Mouse (Mus musculus) midbrain, embryonic 13.5 days (tissue): Measurements from ENCODE around the gene Pknox2. TPM values are rescaled to one million over a fixed set of nuclear protein-coding genes. Genes with fewer than 3 reads are reported as not detected.

Experiments
- ATAC-seq: fragments of 200-750 bp; cut with Nextera tagmentation; 2 replicates; pipeline ENCODE4 v1.8.0; 2017; ENCODE audit warnings: mild to moderate bottlenecking, moderate TSS enrichment, moderate library complexity
- H3K27ac ChIP-seq: fragments of 300-500 bp; sonication (generic); 2 replicates; pipeline ENCODE4 v1.5.1; 2015; ENCODE audit warnings: inconsistent platforms, mild to moderate bottlenecking, moderate library complexity
- H3K27me3 ChIP-seq: fragments of 300-500 bp; sonication (generic); 2 replicates; pipeline ENCODE4 v1.6.1; 2015; ENCODE audit warnings: mild to moderate bottlenecking, inconsistent platforms
- H3K36me3 ChIP-seq: fragments of 300-500 bp; sonication (generic); 2 replicates; pipeline ENCODE4 v1.6.1; 2015; ENCODE audit warnings: mild to moderate bottlenecking, inconsistent platforms
- H3K4me1 ChIP-seq: fragments of 300-500 bp; sonication (generic); replicated peaks from 2 replicates; pipeline ENCODE4 v1.6.1; 2015; ENCODE audit warnings: inconsistent platforms
- H3K4me2 ChIP-seq: fragments of 300-500 bp; sonication (generic); replicated peaks from 2 replicates; pipeline ENCODE4 v1.6.1; 2015; ENCODE audit warnings: moderate library complexity, mild to moderate bottlenecking, inconsistent platforms
- H3K4me3 ChIP-seq: fragments of 300-500 bp; sonication (generic); replicated peaks from 2 replicates; pipeline ENCODE4 v1.5.1; 2015; ENCODE audit warnings: mild to moderate bottlenecking, inconsistent platforms
- H3K9ac ChIP-seq: fragments of 300-500 bp; sonication (generic); replicated peaks from 2 replicates; pipeline ENCODE4 v1.6.1; 2015; ENCODE audit warnings: mild to moderate bottlenecking, inconsistent platforms
- H3K9me3 ChIP-seq: fragments of 300-500 bp; sonication (generic); 2 replicates; pipeline ENCODE4 v1.6.1; 2016; ENCODE audit warnings: mild to moderate bottlenecking, inconsistent platforms
- WGBS: fragments of 180-500 bp; shearing (Covaris S2); methylation state at CpG from one replicate; pipeline ENCODE4 v1.1.7; 2015; 5-methylcytosine and 5-hydroxymethylcytosine counted together
- polyA plus RNA-seq: library from polyadenylated mRNA; unstranded; fragments of >200 nt; fragmentation: Nextera tagmentation; extraction: Ambion mirVana; gene quantifications from 2 replicates; pipeline ENCODE4 v1.2.1, GENCODE M21; 2015

Gene Pknox2
- polyA plus RNA-seq, 1 experiment from 2014 or later = 33.1 TPM

- Histone ChIP-seq H3K4me3 (no peak overlapping the region), H3K9ac (no peak overlapping the region), H3K4me2 (no peak overlapping the region), H3K4me1 (peaks cover 53% of the 10 kb centered on the region), H3K27ac (peak overlapping the region; percentile 27), H3K36me3 (no peaks in the 10 kb centered on the region), H3K27me3 (no peaks in the 10 kb centered on the region), H3K9me3 (no peaks in the 10 kb centered on the region)
- 0 out of 2 replicates have a peak, but pooled peaks have one; percentile 2 for ATAC-seq
- WGBS = 33% methylated on average over 4 of the region's 4 CpGs
Observed at GRCm38 (mm10) chr9:36919472-36919871, 227.7 kb downstream of the Pknox2 start.

GRCm38 (mm10) chr9:36918582-36918981 is 228.6 kb downstream of the Pknox2 start:
- Histone ChIP-seq H3K27me3 (no peaks in the 10 kb centered on the region), H3K9me3 (no peaks in the 10 kb centered on the region), H3K36me3 (no peaks in the 10 kb centered on the region), H3K9ac (no peak overlapping the region), H3K4me1 (peaks cover 53% of the 10 kb centered on the region), H3K27ac (no peak overlapping the region; the same call in 1 of the 2 replicates), H3K4me3 (no peak overlapping the region), H3K4me2 (no peak overlapping the region)
- 61% methylated on average over 3 of the region's 3 CpGs for WGBS
- no peak for ATAC-seq

- no peaks in the 10 kb centered on the region for H3K9me3 ChIP-seq
- peaks cover 42% of the 10 kb centered on the region for H3K4me1 ChIP-seq
- 54% methylated on average over 5 of the region's 5 CpGs for WGBS
- H3K4me3 ChIP-seq = no peak overlapping the region
- H3K36me3 ChIP-seq = no peaks in the 10 kb centered on the region
- no peaks in the 10 kb centered on the region for H3K27me3 ChIP-seq
- H3K27ac ChIP-seq = peak overlapping the region; percentile 39; the same call in 1 of the 2 replicates
- ATAC-seq = no peak
- H3K4me2 ChIP-seq = no peak overlapping the region
- no peak overlapping the region for H3K9ac ChIP-seq
Observed at GRCm38 (mm10) chr9:36916915-36917314, 230.3 kb downstream of the Pknox2 start.

- WGBS = 4% methylated on average over 6 of the region's 6 CpGs
Observed at GRCm38 (mm10) chr9:36916362-36916761, 230.8 kb downstream of the Pknox2 start.

GRCm38 (mm10) chr9:36905452-36905851 is 241.8 kb downstream of the Pknox2 start:
- 72% methylated on average over 4 of the region's 4 CpGs for WGBS
- Histone ChIP-seq H3K9ac (0 out of 2 replicates have a peak overlapping the region, but pooled peaks have one; percentile 17), H3K4me1 (no peaks in the 10 kb centered on the region), H3K36me3 (peaks cover 25% of the 10 kb centered on the region), H3K4me3 (no peak overlapping the region), H3K27me3 (no peaks in the 10 kb centered on the region), H3K9me3 (no peaks in the 10 kb centered on the region), H3K27ac (no peak overlapping the region), H3K4me2 (no peak overlapping the region)
- 0 out of 2 replicates have a peak, but pooled peaks have one; percentile 58 for ATAC-seq

More at GRCm38 (mm10) chr9:36916362-36916761, 230.8 kb downstream of the Pknox2 start:
- Histone ChIP-seq H3K9ac (no peak overlapping the region), H3K4me2 (peak overlapping the region; percentile 20; the same call in 1 of the 2 replicates), H3K27me3 (no peaks in the 10 kb centered on the region), H3K27ac (0 out of 2 replicates have a peak overlapping the region, but pooled peaks have one; percentile 39), H3K9me3 (no peaks in the 10 kb centered on the region), H3K4me3 (no peak overlapping the region), H3K36me3 (no peaks in the 10 kb centered on the region), H3K4me1 (peaks cover 39% of the 10 kb centered on the region)
- peak; percentile 75 for ATAC-seq

- no peaks in the 10 kb centered on the region for H3K27me3 ChIP-seq
- H3K4me2 ChIP-seq = no peak overlapping the region
- H3K4me1 ChIP-seq = no peaks in the 10 kb centered on the region
- peaks cover 18% of the 10 kb centered on the region; the same call in 1 of the 2 replicates for H3K36me3 ChIP-seq
- no peak overlapping the region for H3K9ac ChIP-seq
- no peak overlapping the region for H3K27ac ChIP-seq
- no peak overlapping the region for H3K4me3 ChIP-seq
- WGBS = 94% methylated on average over 4 of the region's 4 CpGs
- H3K9me3 ChIP-seq = no peaks in the 10 kb centered on the region
- ATAC-seq = no peak
Observed at GRCm38 (mm10) chr9:36900464-36900863, 246.7 kb downstream of the Pknox2 start.

- H3K9me3 ChIP-seq = no peaks in the 10 kb centered on the region
- WGBS = 95% methylated on average over 3 of the region's 3 CpGs
- H3K36me3 ChIP-seq = peaks cover 14% of the 10 kb centered on the region; the same call in 1 of the 2 replicates
- H3K4me2 ChIP-seq = no peak overlapping the region
- H3K27ac ChIP-seq = no peak overlapping the region
- H3K4me1 ChIP-seq = no peaks in the 10 kb centered on the region
- no peaks in the 10 kb centered on the region for H3K27me3 ChIP-seq
- no peak for ATAC-seq
- no peak overlapping the region for H3K9ac ChIP-seq
- H3K4me3 ChIP-seq = no peak overlapping the region
Observed at GRCm38 (mm10) chr9:36898560-36898959, 248.6 kb downstream of the Pknox2 start.

- Histone ChIP-seq H3K27me3 (no peaks in the 10 kb centered on the region), H3K4me1 (no peaks in the 10 kb centered on the region), H3K4me3 (no peak overlapping the region), H3K9ac (no peak overlapping the region), H3K27ac (0 out of 2 replicates have a peak overlapping the region, but pooled peaks have one; percentile 35), H3K4me2 (no peak overlapping the region), H3K9me3 (no peaks in the 10 kb centered on the region), H3K36me3 (peaks cover 27% of the 10 kb centered on the region)
- peak; percentile 87 for ATAC-seq
- WGBS = 80% methylated on average over 8 of the region's 8 CpGs
Observed at GRCm38 (mm10) chr9:36895009-36895693, 252.1 kb downstream of the Pknox2 start.

- H3K36me3 ChIP-seq = peaks cover 27% of the 10 kb centered on the region
- H3K9me3 ChIP-seq = no peaks in the 10 kb centered on the region
- H3K4me1 ChIP-seq = no peaks in the 10 kb centered on the region
- H3K9ac ChIP-seq = no peak overlapping the region
- ATAC-seq = no peak
- 93% methylated on average over 7 of the region's 7 CpGs for WGBS
- no peak overlapping the region for H3K4me3 ChIP-seq
- H3K4me2 ChIP-seq = no peak overlapping the region
- no peaks in the 10 kb centered on the region for H3K27me3 ChIP-seq
- no peak overlapping the region for H3K27ac ChIP-seq
Observed at GRCm38 (mm10) chr9:36894242-36894641, 253.0 kb downstream of the Pknox2 start.

- no peak overlapping the region for H3K4me2 ChIP-seq
- no peak overlapping the region for H3K4me3 ChIP-seq
- H3K36me3 ChIP-seq = peaks cover 22% of the 10 kb centered on the region
- no peaks in the 10 kb centered on the region for H3K4me1 ChIP-seq
- no peak for ATAC-seq
- H3K9ac ChIP-seq = no peak overlapping the region
- H3K27me3 ChIP-seq = no peaks in the 10 kb centered on the region
- WGBS = 82% methylated on average over 6 of the region's 6 CpGs
- no peak overlapping the region for H3K27ac ChIP-seq
- H3K9me3 ChIP-seq = no peaks in the 10 kb centered on the region
Observed at GRCm38 (mm10) chr9:36893413-36893990, 253.7 kb downstream of the Pknox2 start.

GRCm38 (mm10) chr9:36890552-36890951 is 256.7 kb downstream of the Pknox2 start:
- H3K9ac ChIP-seq = no peak overlapping the region
- WGBS = 15% methylated on average over 4 of the region's 4 CpGs
- ATAC-seq = peak; percentile 28; the same call in 1 of the 2 replicates

GRCm38 (mm10) chr9:36885237-36885636 is 262.0 kb downstream of the Pknox2 start:
- ATAC-seq = no peak
- WGBS = 73% methylated on average over 3 of the region's 3 CpGs
- peaks cover 23% of the 10 kb centered on the region for H3K4me1 ChIP-seq
- H3K9ac ChIP-seq = no peak overlapping the region
- no peak overlapping the region for H3K4me3 ChIP-seq
- no peak overlapping the region for H3K27ac ChIP-seq
- H3K4me2 ChIP-seq = no peak overlapping the region
- H3K36me3 ChIP-seq = peaks cover 5% of the 10 kb centered on the region; the same call in 1 of the 2 replicates
- H3K9me3 ChIP-seq = no peaks in the 10 kb centered on the region
- H3K27me3 ChIP-seq = no peaks in the 10 kb centered on the region

More at GRCm38 (mm10) chr9:36890552-36890951, 256.7 kb downstream of the Pknox2 start:
- H3K4me1 ChIP-seq = no peaks in the 10 kb centered on the region
- H3K27ac ChIP-seq = no peak overlapping the region
- H3K4me3 ChIP-seq = no peak overlapping the region
- peaks cover 22% of the 10 kb centered on the region for H3K36me3 ChIP-seq
- H3K4me2 ChIP-seq = no peak overlapping the region
- no peaks in the 10 kb centered on the region for H3K27me3 ChIP-seq
- no peaks in the 10 kb centered on the region for H3K9me3 ChIP-seq
